In genomic region chr5:66473599-66473998, GRCm38 (mm10) we compare ENCODE assay signal across 11 mouse cellular contexts.
DNase-seq lines count a peak whose midpoint lies in the region; ATAC-seq and TF ChIP-seq lines count a peak whose summit lies in the region.
"Had no signal": no experiment of that assay in that cellular context is flagged by ENCODE, and none has a peak within 500 bp of the region (broad histone marks: within the 10 kb centered on the region; RNA-seq: fewer than 3 reads in every experiment).

No protein-coding gene starts in this region.

- H3K4me3 ChIP-seq in heart, adult 2 months, result no peak overlapping the region
- H3K4me3 ChIP-seq in forebrain, embryonic 10.5 days, result no peak overlapping the region
- H3K4me3 ChIP-seq in hindbrain, postnatal 0 days (ENCODE audit: low read length), result no peak overlapping the region
- no peak overlapping the region for H3K4me3 ChIP-seq in neural tube, embryonic 15.5 days (replicated peaks)
- H3K4me3 ChIP-seq in liver, embryonic 11.5 days (ENCODE audit: low read depth, low read length), result no peak overlapping the region

- WGBS in heart, adult 2 months, result 53% methylated on average over 12 of the region's 12 CpGs
- WGBS in forebrain, embryonic 10.5 days, result 39% methylated on average over 12 of the region's 12 CpGs
- 25% methylated on average over 12 of the region's 12 CpGs for WGBS in hindbrain, postnatal 0 days
- WGBS in neural tube, embryonic 15.5 days, result 16% methylated on average over 12 of the region's 12 CpGs
- WGBS in liver, embryonic 11.5 days, result 80% methylated on average over 12 of the region's 12 CpGs

- no peak for TF ChIP-seq CTCF in heart, adult 2 months (IDR thresholded peaks at IDR 0.05)
- TF ChIP-seq CTCF in hindbrain, postnatal 0 days (IDR thresholded peaks at IDR 0.05; ENCODE audit: low read depth), result no peak

- peak; percentile 80 for ATAC-seq in hindbrain, postnatal 0 days
- no peak for ATAC-seq in neural tube, embryonic 15.5 days (ENCODE audit: low FRiP score)
- ATAC-seq in liver, embryonic 11.5 days (replicated peaks; ENCODE audit: low FRiP score), result no peak

- no peak overlapping the region for H3K4me2 ChIP-seq in hindbrain, postnatal 0 days (ENCODE audit: low read depth, low read length)
- no peak overlapping the region for H3K4me2 ChIP-seq in neural tube, embryonic 15.5 days
- H3K4me2 ChIP-seq in liver, embryonic 11.5 days, result no peak overlapping the region

- TF ChIP-seq POLR2A in heart, adult 2 months (IDR thresholded peaks at IDR 0.05; ENCODE audit: insufficient read depth, low read depth, low read length), result peak; percentile 44; the same call in 1 of the 2 replicates

- peaks cover 8% of the 10 kb centered on the region for H3K36me3 ChIP-seq in heart, adult 2 months (ENCODE audit: control insufficient read depth, insufficient read depth, low read length)
- H3K36me3 ChIP-seq in forebrain, embryonic 10.5 days (replicated peaks), result no peaks in the 10 kb centered on the region
- no peaks in the 10 kb centered on the region for H3K36me3 ChIP-seq in hindbrain, postnatal 0 days (ENCODE audit: insufficient read depth, low read length)
- no peaks in the 10 kb centered on the region for H3K36me3 ChIP-seq in neural tube, embryonic 15.5 days
- no peaks in the 10 kb centered on the region for H3K36me3 ChIP-seq in liver, embryonic 11.5 days (ENCODE audit: control insufficient read depth, insufficient read depth, low read length)

- TF ChIP-seq EP300 in heart, adult 2 months (IDR thresholded peaks at IDR 0.05; ENCODE audit: insufficient read depth, low read depth, low read length), result 0 out of 2 replicates have a peak, but pooled peaks have one; percentile 20

- H3K79me2 ChIP-seq in heart, adult 2 months (replicated peaks; ENCODE audit: control insufficient read depth, insufficient read depth, low read length), result no peaks in the 10 kb centered on the region

- no peak overlapping the region for H3K9ac ChIP-seq in heart, adult 2 months (ENCODE audit: low read depth, low read length)
- H3K9ac ChIP-seq in hindbrain, postnatal 0 days (replicated peaks; ENCODE audit: low read length), result no peak overlapping the region
- no peak overlapping the region for H3K9ac ChIP-seq in neural tube, embryonic 15.5 days (replicated peaks)
- H3K9ac ChIP-seq in liver, embryonic 11.5 days (ENCODE audit: low read depth, low read length), result no peak overlapping the region
- H3K9ac ChIP-seq: liver, embryonic 14.5 days had no signal

- intact Hi-C loops in heart, adult 2 months (cut with DNase I), result loop anchor here (5.0 kb wide), 3 partner anchors 34 to 129 kb away; no protein-coding TSS in a partner anchor
- intact Hi-C loops in heart, postnatal 25 days (cut with DNase I), result loop anchor here (5.0 kb wide), 1 partner anchor 39 kb away; no protein-coding TSS in a partner anchor

- no peaks in the 10 kb centered on the region for H3K9me3 ChIP-seq in forebrain, embryonic 10.5 days
- no peaks in the 10 kb centered on the region for H3K9me3 ChIP-seq in hindbrain, postnatal 0 days (ENCODE audit: low read length)
- H3K9me3 ChIP-seq in neural tube, embryonic 15.5 days (replicated peaks), result no peaks in the 10 kb centered on the region
- H3K9me3 ChIP-seq in liver, embryonic 11.5 days (ENCODE audit: control insufficient read depth, low read length), result no peaks in the 10 kb centered on the region

- H3K27me3 ChIP-seq in heart, adult 2 months (ENCODE audit: control insufficient read depth, insufficient read depth, low read length), result no peaks in the 10 kb centered on the region
- H3K27me3 ChIP-seq in forebrain, embryonic 10.5 days (ENCODE audit: poor library complexity, severe bottlenecking), result no peaks in the 10 kb centered on the region
- no peaks in the 10 kb centered on the region for H3K27me3 ChIP-seq in hindbrain, postnatal 0 days (ENCODE audit: insufficient read depth, low read length)
- no peaks in the 10 kb centered on the region for H3K27me3 ChIP-seq in neural tube, embryonic 15.5 days (replicated peaks)
- H3K27me3 ChIP-seq in liver, embryonic 11.5 days (replicated peaks; ENCODE audit: control insufficient read depth, insufficient read depth, low read length), result no peaks in the 10 kb centered on the region

- DNase-seq in heart, adult 2 months, result peak in 1 of 2 experiments; percentile 31
- no peak for DNase-seq in heart, postnatal 25 days (ENCODE audit: low spot score)
- DNase-seq in forebrain, embryonic 10.5 days (ENCODE audit: extremely low spot score, low spot score), result no peak
- peak; percentile 64 for DNase-seq in hindbrain, postnatal 0 days (ENCODE audit: low spot score)
- DNase-seq in ovary, adult 18-20 months (ENCODE audit: low spot score), result no peak
- DNase-seq in thymus, postnatal 4 days, result no peak
- no peak for DNase-seq in liver, embryonic 11.5 days (ENCODE audit: low spot score)
- DNase-seq: gastrocnemius, postnatal 14 days; kidney, adult 8-10 months had no signal

- peak overlapping the region; percentile 4; the same call in 1 of the 2 replicates for H3K27ac ChIP-seq in heart, adult 2 months
- peak overlapping the region; percentile 36; the same call in 1 of the 2 replicates for H3K27ac ChIP-seq in forebrain, embryonic 10.5 days
- peak overlapping the region; percentile 66 for H3K27ac ChIP-seq in hindbrain, postnatal 0 days
- peak overlapping the region; percentile 45; the same call in 1 of the 2 replicates for H3K27ac ChIP-seq in neural tube, embryonic 15.5 days (replicated peaks)
- H3K27ac ChIP-seq in liver, embryonic 11.5 days (ENCODE audit: low read depth, low read length), result no peak overlapping the region
- H3K27ac ChIP-seq: liver, embryonic 14.5 days had no signal

- H3K4me1 ChIP-seq in heart, adult 2 months (ENCODE audit: control insufficient read depth, insufficient read depth, low read length), result peaks cover 21% of the 10 kb centered on the region
- peaks cover 14% of the 10 kb centered on the region for H3K4me1 ChIP-seq in forebrain, embryonic 10.5 days
- H3K4me1 ChIP-seq in hindbrain, postnatal 0 days (ENCODE audit: insufficient read depth, low read length), result no peaks in the 10 kb centered on the region
- H3K4me1 ChIP-seq in neural tube, embryonic 15.5 days, result peaks cover 5% of the 10 kb centered on the region; the same call in 1 of the 2 replicates
- no peaks in the 10 kb centered on the region for H3K4me1 ChIP-seq in liver, embryonic 11.5 days (replicated peaks; ENCODE audit: control insufficient read depth, insufficient read depth, low read length)
